Mouse (Mus musculus) E14TG2a.4 (cell line): ENCODE data around the gene Nppa.

Experiments used
- CTCF ChIP-seq: conservative IDR thresholded peaks from 2 replicates; pipeline ENCODE4 v1.5.1; 2014; ENCODE audit warnings: low read length
- NANOG ChIP-seq: IDR thresholded peaks from 2 replicates; pipeline ENCODE4 v1.6.1; 2014; ENCODE audit warnings: borderline replicate concordance, low read length, mixed read lengths
- POU5F1 ChIP-seq: IDR thresholded peaks from 2 replicates; pipeline ENCODE4 v1.6.1; 2014; ENCODE audit warnings: low read length, borderline replicate concordance

DNA sequence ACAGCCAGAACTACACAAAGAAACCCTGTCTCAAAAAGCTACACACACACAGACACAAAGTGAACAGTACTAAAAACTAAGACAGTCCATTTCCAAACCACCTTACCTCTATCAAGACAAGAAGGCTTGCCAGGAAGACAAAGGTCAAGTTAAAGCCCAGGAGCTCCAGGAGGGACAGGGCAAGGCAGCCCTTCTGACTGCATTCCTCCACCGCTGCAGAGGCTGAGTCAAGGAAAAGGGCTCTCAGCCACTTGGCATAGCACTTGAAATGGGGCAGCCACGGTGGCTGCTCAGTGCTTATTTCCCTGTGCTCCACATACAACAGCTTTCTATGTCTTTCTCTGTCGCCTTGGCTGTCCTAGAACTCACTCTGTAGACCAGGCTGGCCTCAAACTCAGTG lies 23.5 kb downstream of the Nppa start:
- TF ChIP-seq CTCF (no peak), POU5F1 (no peak), NANOG (no peak)
